Mouse (Mus musculus) gastrocnemius, adult 2 months (tissue): ENCODE measurements around the gene Zc3h12b. TPM values are rescaled to one million over a fixed set of nuclear protein-coding genes. Genes with fewer than 3 reads are reported as not detected.
"Not testable (repeated sequence)": the region's sequence is repeated elsewhere in the genome, so short reads cannot be mapped to it uniquely, and the experiment has no call there.

ENCODE experiments used
- DNase-seq: peaks from one replicate; pipeline ENCODE4 v3.0.0; 2022
- H3K27ac ChIP-seq: fragments of 200-600 bp; 2 replicates; pipeline ENCODE4 v1.8.1; 2022; ENCODE audit warnings: mild to moderate bottlenecking
- H3K4me3 ChIP-seq: fragments of 200-600 bp; 2 replicates; pipeline ENCODE4 v1.8.1; 2022; ENCODE audit warnings: mild to moderate bottlenecking, moderate library complexity
- CTCF ChIP-seq: fragments of 200-600 bp; IDR thresholded peaks from 2 replicates; pipeline ENCODE4 v1.8.1; 2022; ENCODE audit warnings: antibody characterized with exemption, mild to moderate bottlenecking, moderate library complexity
- intact Hi-C: fragments of 180-260 bp; cut with DNase I; formaldehyde crosslinking; loops from one replicate; pipeline ENCODE4 v1.15.1; 2025
- total RNA-seq, 2 experiments: library from RNA; stranded (reverse); gene quantifications; 2 replicates each; pipeline ENCODE4 v1.2.3; 2021

Gene Zc3h12b
- total RNA-seq, 2 experiments from 2014 or later, result 0.45 to 0.61 TPM

- Histone ChIP-seq H3K4me3 (peak within 1 kb of the TSS; percentile 85), H3K27ac (peak within 1 kb of the TSS; percentile 87)
- TF ChIP-seq CTCF, result peak; percentile 21; the same call in 1 of the 2 replicates
- DNase-seq, result peak; percentile 92
- intact Hi-C loops, result loop anchor here (5.0 kb wide), 2 partner anchors 176 to 1744 kb away; partner anchors contain the start of gene Eif2s3x
These were observed 245.2 kb downstream of the Zc3h12b start, which contains the start of gene Las1l for GRCm38 (mm10) chrX:95956497-95957293. Gene Las1l (minus strand): TSS chrX:95956962.

- Histone ChIP-seq H3K4me3 (peak overlapping the region; percentile 85), H3K27ac (peak overlapping the region; percentile 81)
- DNase-seq, result not testable (repeated sequence)
- intact Hi-C loops, result loop anchor here (5.0 kb wide), 2 partner anchors 175 to 1745 kb away; partner anchors contain the start of gene Eif2s3x
These were observed 246.0 kb downstream of the Zc3h12b start for GRCm38 (mm10) chrX:95957461-95957860.

DNA sequence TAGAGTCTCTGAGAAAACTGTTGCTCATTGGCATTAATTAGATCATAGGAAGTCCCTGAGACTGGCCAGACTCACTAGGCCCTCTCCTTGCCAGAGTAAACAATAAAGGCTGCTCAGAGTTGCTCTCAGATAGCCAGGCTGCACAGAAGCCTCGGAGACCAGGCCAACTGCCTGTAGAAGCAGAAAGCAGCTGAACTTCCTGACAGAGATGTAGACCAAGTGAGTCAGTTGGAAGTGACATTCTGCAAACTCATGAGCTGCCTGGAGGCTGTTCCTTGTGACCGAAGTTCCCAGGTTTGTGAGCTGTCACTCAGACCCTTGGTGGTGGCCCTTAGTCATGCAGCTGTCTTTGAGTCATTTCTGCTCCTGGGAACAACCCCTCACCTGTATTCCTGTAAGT lies 251.9 kb downstream of the Zc3h12b start:
- no peak for TF ChIP-seq CTCF
- DNase-seq, result no peak
- Histone ChIP-seq H3K27ac (no peak overlapping the region), H3K4me3 (no peak overlapping the region)
- intact Hi-C loops, result no loop called here

DNA sequence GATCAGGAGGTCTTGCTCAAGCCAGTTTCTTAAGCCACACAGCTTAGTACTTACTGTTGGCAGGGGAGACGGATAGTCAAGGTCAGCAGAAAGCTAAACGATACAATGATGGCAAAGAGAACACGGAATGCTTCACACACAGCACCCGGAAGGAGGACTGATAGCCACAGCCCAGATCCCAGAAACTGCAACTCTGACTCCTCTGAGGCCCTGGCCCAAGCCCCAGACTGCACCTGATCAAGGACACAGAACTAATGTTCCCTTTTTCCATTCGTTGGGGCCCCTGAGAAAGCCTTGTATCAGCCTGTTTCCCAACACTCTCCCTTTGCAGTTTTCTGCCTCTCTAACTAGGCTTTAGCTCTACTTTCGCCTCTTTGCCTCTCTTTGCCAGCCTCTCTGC lies 253.6 kb downstream of the Zc3h12b start:
- no peak for TF ChIP-seq CTCF
- intact Hi-C loops, result no loop called here
- no peak for DNase-seq
- no peak overlapping the region for H3K27ac ChIP-seq
- H3K4me3 ChIP-seq, result no peak overlapping the region

GRCm38 (mm10) chrX:95967847-95968593 lies 256.5 kb downstream of the Zc3h12b start:
- DNase-seq, result peak; percentile 21
- Histone ChIP-seq H3K27ac (no peak overlapping the region; the same call in 1 of the 2 replicates), H3K4me3 (peak overlapping the region; percentile 65)
- peak; percentile 19; the same call in 1 of the 2 replicates for TF ChIP-seq CTCF
- intact Hi-C loops, result no loop called here

DNA sequence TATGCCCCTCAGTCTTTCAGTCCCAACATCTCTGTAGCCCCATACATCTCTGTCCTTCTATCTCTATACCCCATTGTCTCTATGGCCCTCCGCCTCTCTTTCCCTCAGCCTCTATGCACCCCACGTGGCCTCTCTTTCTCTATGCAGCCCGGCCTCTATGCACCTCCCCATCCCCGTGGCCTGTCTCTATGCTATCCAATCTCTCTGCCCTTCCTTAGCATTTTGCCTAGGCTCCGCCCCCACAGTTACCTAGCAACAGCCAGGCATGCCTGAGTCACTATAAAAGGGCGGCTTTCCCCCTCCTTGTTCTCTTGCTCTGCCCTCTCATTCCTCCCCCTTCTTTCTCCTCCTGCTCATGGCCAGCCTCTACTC lies 257.1 kb downstream of the Zc3h12b start:
- no peak overlapping the region for H3K27ac ChIP-seq

GRCm38 (mm10) chrX:95969116-95969515 lies 257.6 kb downstream of the Zc3h12b start:
- no peak for TF ChIP-seq CTCF
- Histone ChIP-seq H3K4me3 (no peak overlapping the region), H3K27ac (no peak overlapping the region)
- intact Hi-C loops, result no loop called here
- DNase-seq, result no peak

More for the DNA sequence above, 257.1 kb downstream of the Zc3h12b start:
- H3K4me3 ChIP-seq, result peak overlapping the region; percentile 65
- TF ChIP-seq CTCF, result no peak
- intact Hi-C loops, result no loop called here
- peak; percentile 69 for DNase-seq

DNA sequence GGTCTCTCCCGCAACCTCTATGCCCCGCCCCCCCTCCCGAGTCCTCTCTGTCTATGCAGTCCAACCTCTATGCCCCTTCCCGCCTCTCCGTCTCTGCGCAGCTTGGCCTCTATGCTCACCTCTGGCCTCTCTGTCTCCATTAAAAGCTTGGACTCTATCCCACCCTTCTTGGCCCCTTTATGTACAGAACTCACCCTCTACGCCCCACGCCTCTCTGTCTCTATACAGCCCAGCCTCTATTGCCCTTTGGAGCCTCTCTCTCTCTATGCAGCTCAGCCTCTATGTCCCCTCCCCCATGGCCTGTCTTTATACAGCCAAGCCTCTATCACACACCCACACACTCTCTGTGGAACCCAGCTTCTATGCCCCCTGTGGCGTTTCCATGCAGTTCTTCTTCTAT lies 258.5 kb downstream of the Zc3h12b start:
- DNase-seq, result no peak
- Histone ChIP-seq H3K27ac (no peak overlapping the region), H3K4me3 (no peak overlapping the region)
- intact Hi-C loops, result no loop called here
- TF ChIP-seq CTCF, result no peak

Other genes starting within 250 kb of the Zc3h12b start
- gene Asb12, start 153.7 kb upstream of the Zc3h12b start, total RNA-seq, result 10 to 100 TPM; 51.1 to 51.7 TPM
- not detected for gene Pfn5, start 153.6 kb upstream of the Zc3h12b start, total RNA-seq
- gene Zc4h2, start 53.2 kb upstream of the Zc3h12b start, total RNA-seq, result 1 to 10 TPM in 1 of 2 experiments, under 1 TPM in 1; 0.69 to 1.2 TPM
- gene Las1l, start 245.3 kb downstream of the Zc3h12b start, total RNA-seq, result 10 to 100 TPM; 30.9 to 33.2 TPM